Mouse (Mus musculus): ENCODE measurements around the gene Cacng1. TPM values are rescaled to one million over a fixed set of nuclear protein-coding genes. Genes with fewer than 3 reads are reported as not detected.
A peak's percentile ranks its signal among the peaks of the same experiment; 100 is the strongest.

Gene Cacng1
- total RNA-seq (2014; rRNA removed), result 1.4 and 2.1 TPM in 2 replicates
- 1.1 and 1.3 TPM in 2 replicates for polyA plus RNA-seq (2015; fragmentation: Nextera tagmentation; extraction: Ambion mirVana)

DNA sequence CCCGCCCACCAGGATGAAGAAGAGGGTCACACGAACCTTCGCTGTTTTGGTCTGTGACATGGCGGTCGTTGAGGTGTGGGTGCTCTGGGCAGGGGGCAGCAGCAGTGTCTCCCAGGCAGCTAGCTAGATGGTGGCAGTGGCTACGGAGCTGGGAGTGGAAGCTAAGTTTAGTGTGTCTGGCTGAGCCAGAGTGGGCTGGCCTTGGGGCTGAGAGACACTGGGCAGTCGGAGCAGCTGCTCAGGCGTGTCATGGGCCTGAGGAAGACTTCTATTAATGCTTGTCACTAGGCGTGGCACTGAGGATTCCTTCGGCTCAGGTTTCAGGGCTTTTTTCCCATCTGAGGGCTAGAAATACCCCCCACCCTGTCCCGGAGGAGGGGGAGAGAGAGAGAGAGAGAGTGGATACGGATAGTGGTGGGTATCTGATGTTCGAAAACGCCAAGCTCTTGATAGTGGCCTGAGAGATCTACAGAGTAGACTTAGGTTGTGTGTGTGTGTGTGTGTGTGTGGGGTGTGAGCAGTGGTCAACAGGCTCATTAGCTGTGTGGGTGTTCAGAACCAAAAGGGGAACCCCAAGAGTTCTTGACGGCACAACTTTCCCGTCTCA, at the start of gene Cacng1:
Gene Cacng1 (minus strand): TSS at position 191 of the 607 bp plus-strand sequence.
- H3K4me3 ChIP-seq (ENCODE audit: low read depth, low read length), result no peak within 1 kb of the TSS
- H3K27ac ChIP-seq (ENCODE audit: low read depth, low read length), result no peak within 1 kb of the TSS
- 89% methylated on average over 16 of the region's 16 CpGs for WGBS
- H3K4me2 ChIP-seq (ENCODE audit: low read depth), result no peak within 1 kb of the TSS
- H3K9ac ChIP-seq, result no peak within 1 kb of the TSS
- no peak for TF ChIP-seq CTCF (IDR thresholded peaks at IDR 0.05; ENCODE audit: low read depth)
- no peaks in the 10 kb centered on the region for H3K4me1 ChIP-seq (ENCODE audit: insufficient read depth)
- no peaks in the 10 kb centered on the region for H3K9me3 ChIP-seq (ENCODE audit: low read length)
- DNase-seq, result no peak
- no peak for ATAC-seq
- no peaks in the 10 kb centered on the region for H3K27me3 ChIP-seq (ENCODE audit: insufficient read depth, low read length)
- H3K36me3 ChIP-seq (ENCODE audit: insufficient read depth), result no peaks in the 10 kb centered on the region

DNA sequence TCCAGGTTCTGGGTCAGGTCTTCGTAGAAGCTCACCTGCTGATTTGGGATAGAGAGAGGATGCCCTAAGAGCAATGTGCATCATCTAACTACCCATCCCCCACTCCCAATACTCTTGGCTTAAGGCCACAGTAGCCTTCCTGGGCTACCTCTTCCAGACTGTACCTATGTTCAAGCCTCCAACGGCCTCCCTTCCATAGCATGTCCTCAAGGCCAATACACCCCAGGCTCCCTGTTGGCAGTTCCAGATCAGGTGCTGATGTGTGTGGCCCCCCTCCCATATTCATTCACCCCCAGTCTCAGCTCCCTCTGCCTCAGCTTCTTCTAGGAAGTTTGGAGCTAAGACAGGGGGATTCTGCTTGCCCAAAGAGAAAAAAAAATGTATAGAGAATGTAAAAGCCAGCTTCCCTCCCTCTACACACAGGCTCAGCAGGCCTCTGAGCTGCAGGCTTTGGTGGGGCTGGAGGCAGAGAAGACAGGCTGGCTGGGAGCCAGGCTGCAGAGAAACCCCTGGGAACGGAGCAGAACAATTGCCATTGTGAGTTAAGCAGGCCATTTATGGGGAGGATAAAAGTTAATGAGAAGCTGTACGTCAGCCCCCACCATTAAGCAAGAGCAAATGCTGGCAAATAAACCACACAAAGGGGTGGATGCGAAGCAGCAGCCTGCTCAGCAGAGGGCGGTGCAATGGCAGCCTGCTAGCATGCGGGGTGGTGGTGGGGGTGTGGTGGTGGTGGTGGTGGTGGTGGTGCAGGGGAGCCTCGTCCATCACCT, 46.6 kb upstream of the Cacng1 start:
- no peak overlapping the region for H3K4me2 ChIP-seq (ENCODE audit: low read depth)
- no peak overlapping the region for H3K4me3 ChIP-seq (ENCODE audit: low read depth, low read length)
- peak; percentile 78 for DNase-seq
- H3K27me3 ChIP-seq (ENCODE audit: insufficient read depth, low read length), result no peaks in the 10 kb centered on the region
- TF ChIP-seq CTCF (IDR thresholded peaks at IDR 0.05; ENCODE audit: low read depth), result peak; percentile 61
- no peak overlapping the region for H3K9ac ChIP-seq
- peaks cover under 1% of the 10 kb centered on the region; the same call in 1 of the 2 replicates for H3K36me3 ChIP-seq (ENCODE audit: insufficient read depth)
- WGBS, result 12% methylated on average over 8 of the region's 8 CpGs
- no peaks in the 10 kb centered on the region for H3K9me3 ChIP-seq (ENCODE audit: low read length)
- ATAC-seq, result peak; percentile 90
- peak overlapping the region; percentile 36 for H3K27ac ChIP-seq (ENCODE audit: low read depth, low read length)
- 0 out of 2 replicates have a peak, but pooled peaks cover 3% of the 10 kb centered on the region for H3K4me1 ChIP-seq (ENCODE audit: insufficient read depth)

- Histone ChIP-seq H3K9me3 (ENCODE audit: low read length) (no peaks in the 10 kb centered on the region), H3K27me3 (ENCODE audit: insufficient read depth, low read length) (no peaks in the 10 kb centered on the region), H3K4me2 (ENCODE audit: low read depth) (no peak overlapping the region), H3K4me3 (ENCODE audit: low read depth, low read length) (no peak overlapping the region), H3K36me3 (ENCODE audit: insufficient read depth) (peaks cover 5% of the 10 kb centered on the region; the same call in 1 of the 2 replicates), H3K9ac (no peak overlapping the region), H3K27ac (ENCODE audit: low read depth, low read length) (peak overlapping the region; percentile 36), H3K4me1 (ENCODE audit: insufficient read depth) (0 out of 2 replicates have a peak, but pooled peaks cover 3% of the 10 kb centered on the region)
- 58% methylated on average over 10 of the region's 10 CpGs for WGBS
- ATAC-seq, result peak; percentile 34
- no peak for DNase-seq
- TF ChIP-seq CTCF (IDR thresholded peaks at IDR 0.05; ENCODE audit: low read depth), result no peak
These were observed 45.6 kb upstream of the Cacng1 start for GRCm38 (mm10) chr11:107761790-107762500.

GRCm38 (mm10) chr11:107760001-107760400, 43.7 kb upstream of the Cacng1 start:
- Histone ChIP-seq H3K9ac (no peak overlapping the region), H3K4me3 (ENCODE audit: low read depth, low read length) (no peak overlapping the region), H3K36me3 (ENCODE audit: insufficient read depth) (peaks cover 5% of the 10 kb centered on the region; the same call in 1 of the 2 replicates), H3K9me3 (ENCODE audit: low read length) (no peaks in the 10 kb centered on the region), H3K4me1 (ENCODE audit: insufficient read depth) (0 out of 2 replicates have a peak, but pooled peaks cover 3% of the 10 kb centered on the region), H3K27me3 (ENCODE audit: insufficient read depth, low read length) (no peaks in the 10 kb centered on the region), H3K4me2 (ENCODE audit: low read depth) (no peak overlapping the region), H3K27ac (ENCODE audit: low read depth, low read length) (no peak overlapping the region)
- no peak for ATAC-seq
- TF ChIP-seq CTCF (IDR thresholded peaks at IDR 0.05; ENCODE audit: low read depth), result no peak
- 12% methylated on average over 10 of the region's 10 CpGs for WGBS
- DNase-seq, result peak; percentile 42

GRCm38 (mm10) chr11:107759516-107759915, 43.2 kb upstream of the Cacng1 start:
- DNase-seq, result no peak
- H3K4me1 ChIP-seq (ENCODE audit: insufficient read depth), result 0 out of 2 replicates have a peak, but pooled peaks cover 3% of the 10 kb centered on the region

GRCm38 (mm10) chr11:107749114-107749513, 32.8 kb upstream of the Cacng1 start:
- H3K36me3 ChIP-seq (ENCODE audit: insufficient read depth), result peaks cover 8% of the 10 kb centered on the region
- DNase-seq (no peak), ATAC-seq (no peak)
- 79% methylated on average over 5 of the region's 5 CpGs for WGBS
- H3K27ac ChIP-seq (ENCODE audit: low read depth, low read length), result no peak overlapping the region
- no peak overlapping the region for H3K9ac ChIP-seq
- no peak overlapping the region for H3K4me3 ChIP-seq (ENCODE audit: low read depth, low read length)
- H3K4me1 ChIP-seq (ENCODE audit: insufficient read depth), result no peaks in the 10 kb centered on the region
- no peaks in the 10 kb centered on the region for H3K27me3 ChIP-seq (ENCODE audit: insufficient read depth, low read length)
- TF ChIP-seq CTCF (IDR thresholded peaks at IDR 0.05; ENCODE audit: low read depth), result no peak
- no peaks in the 10 kb centered on the region for H3K9me3 ChIP-seq (ENCODE audit: low read length)
- H3K4me2 ChIP-seq (ENCODE audit: low read depth), result no peak overlapping the region

More at GRCm38 (mm10) chr11:107759516-107759915, 43.2 kb upstream of the Cacng1 start:
- H3K36me3 ChIP-seq (ENCODE audit: insufficient read depth), result peaks cover 5% of the 10 kb centered on the region; the same call in 1 of the 2 replicates
- TF ChIP-seq CTCF (IDR thresholded peaks at IDR 0.05; ENCODE audit: low read depth), result no peak
- H3K4me2 ChIP-seq (ENCODE audit: low read depth), result no peak overlapping the region
- 43% methylated on average over 9 of the region's 9 CpGs for WGBS
- H3K27ac ChIP-seq (ENCODE audit: low read depth, low read length), result no peak overlapping the region
- no peak for ATAC-seq
- H3K27me3 ChIP-seq (ENCODE audit: insufficient read depth, low read length), result no peaks in the 10 kb centered on the region
- no peak overlapping the region for H3K9ac ChIP-seq
- no peaks in the 10 kb centered on the region for H3K9me3 ChIP-seq (ENCODE audit: low read length)
- no peak overlapping the region for H3K4me3 ChIP-seq (ENCODE audit: low read depth, low read length)

Data from forebrain, postnatal 0 days (tissue).